Mouse (Mus musculus) MEL (cell line): Measurements from ENCODE around the gene Gusb.

Experiments
- TCF12 ChIP-seq: IDR thresholded peaks from 2 replicates; pipeline ENCODE4 v1.6.1; 2014; ENCODE audit warnings: low read depth, mild to moderate bottlenecking, inconsistent platforms, low read length, improper control_type of control experiment, moderate library complexity
- ZNF384 ChIP-seq: IDR thresholded peaks from 2 replicates; pipeline ENCODE4 v1.6.1; 2012; ENCODE audit warnings: low read depth, mild to moderate bottlenecking, inconsistent platforms, low read length, improper control_type of control experiment

DNA sequence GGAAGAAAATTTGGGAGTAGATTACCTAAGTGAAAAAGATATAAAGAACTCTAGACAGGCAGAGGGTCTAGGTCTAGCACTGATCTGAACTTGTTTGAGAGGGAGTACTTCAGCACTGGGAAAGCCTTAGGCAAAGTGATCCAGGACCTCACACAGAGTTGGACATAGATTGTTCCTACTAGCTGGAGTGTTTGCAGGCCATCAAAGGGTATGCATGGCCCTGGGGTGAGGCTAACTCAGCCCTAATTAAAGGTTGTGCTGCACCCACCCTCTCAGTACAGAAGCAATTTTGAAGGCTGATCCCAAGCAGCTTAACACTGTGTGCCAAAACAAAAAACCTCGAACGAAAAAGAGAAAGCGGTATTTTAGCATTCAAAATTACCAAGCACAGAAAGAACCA, 36.4 kb downstream of the Gusb start:
- TF ChIP-seq TCF12, result no peak
- no peak for TF ChIP-seq ZNF384
